8 mouse cellular contexts compared by ENCODE assay signal in genomic region chr5:66679222-66679621, GRCm38 (mm10). TPM values are rescaled to one million over a fixed set of nuclear protein-coding genes. Genes with fewer than 3 reads are reported as not detected.
A peak's percentile ranks its signal among the peaks of the same experiment; 100 is the strongest.
DNase-seq lines count a peak whose midpoint lies in the region; ATAC-seq and TF ChIP-seq lines count a peak whose summit lies in the region.
"Had no signal": no experiment of that assay in that cellular context is flagged by ENCODE, and none has a peak within 500 bp of the region (broad histone marks: within the 10 kb centered on the region; RNA-seq: fewer than 3 reads in every experiment).

No protein-coding gene starts in this region.

- H3K36me3 ChIP-seq in forebrain, embryonic 14.5 days (ENCODE audit: control insufficient read depth, insufficient read depth, low read length) = peaks cover 46% of the 10 kb centered on the region
- no peaks in the 10 kb centered on the region for H3K36me3 ChIP-seq in limb, embryonic 10.5 days
- H3K36me3 ChIP-seq: heart, embryonic 15.5 days had no signal

- no peak for TF ChIP-seq CTCF in left cerebral cortex, adult 2 months (IDR thresholded peaks at IDR 0.05)

- ATAC-seq in forebrain, embryonic 14.5 days = no peak

- H3K9ac ChIP-seq in forebrain, embryonic 14.5 days (ENCODE audit: low read length) = peak overlapping the region; percentile 35; the same call in 1 of the 2 replicates
- H3K9ac ChIP-seq: heart, embryonic 15.5 days had no signal

- H3K4me2 ChIP-seq in forebrain, embryonic 14.5 days (ENCODE audit: low read length) = peak overlapping the region; percentile 84
- H3K4me2 ChIP-seq: heart, embryonic 15.5 days had no signal

- intact Hi-C loops in left cerebral cortex, adult 2 months (cut with DNase I) = loop anchor here (5.0 to 10.0 kb wide), 4 partner anchors 102 to 414 kb away; no protein-coding TSS in a partner anchor

- peak; percentile 37 for DNase-seq in urinary bladder, postnatal 14 days (ENCODE audit: low spot score)
- DNase-seq in urinary bladder, adult 18-20 months (ENCODE audit: low spot score in 2 of 2) = no peak
- DNase-seq in forebrain, embryonic 14.5 days (ENCODE audit: low spot score) = peak; percentile 62
- DNase-seq in left cerebral cortex, adult 2 months (ENCODE audit: extremely low spot score in 1 of 2, low spot score in 2 of 2) = peak; percentile 56 to 73
- no peak for DNase-seq in limb, embryonic 10.5 days (ENCODE audit: low spot score)
- no peak for DNase-seq in testis, postnatal 10 days (ENCODE audit: low spot score)
- no peak for DNase-seq in thymus, postnatal 10 days (ENCODE audit: low spot score in 2 of 2)

- H3K9me3 ChIP-seq in forebrain, embryonic 14.5 days (replicated peaks; ENCODE audit: control insufficient read depth, low read length) = no peaks in the 10 kb centered on the region
- H3K9me3 ChIP-seq in limb, embryonic 10.5 days (replicated peaks) = no peaks in the 10 kb centered on the region
- H3K9me3 ChIP-seq: heart, embryonic 15.5 days had no signal

- 41% methylated on average over 10 of the region's 10 CpGs for whole genome bisulfite sequencing in forebrain, embryonic 14.5 days
- WGBS in limb, embryonic 10.5 days = 83% methylated on average over 10 of the region's 10 CpGs

- H3K4me1 ChIP-seq in forebrain, embryonic 14.5 days (ENCODE audit: control insufficient read depth, insufficient read depth, low read length) = peaks cover 22% of the 10 kb centered on the region
- H3K4me1 ChIP-seq in limb, embryonic 10.5 days = peaks cover 25% of the 10 kb centered on the region

- H3K4me3 ChIP-seq in forebrain, embryonic 14.5 days (ENCODE audit: low read depth, low read length) = peak overlapping the region; percentile 77
- peak overlapping the region; percentile 75; the same call in 1 of the 2 replicates for H3K4me3 ChIP-seq in left cerebral cortex, adult 2 months
- no peak overlapping the region for H3K4me3 ChIP-seq in limb, embryonic 10.5 days
- H3K4me3 ChIP-seq: heart, embryonic 15.5 days had no signal

- no peaks in the 10 kb centered on the region for H3K27me3 ChIP-seq in forebrain, embryonic 14.5 days (replicated peaks; ENCODE audit: control insufficient read depth, insufficient read depth, low read length)
- H3K27me3 ChIP-seq in limb, embryonic 10.5 days (ENCODE audit: low read depth, poor library complexity, severe bottlenecking) = peaks cover 42% of the 10 kb centered on the region

- H3K27ac ChIP-seq in forebrain, embryonic 14.5 days (ENCODE audit: low read depth, low read length) = no peak overlapping the region
- no peak overlapping the region; the same call in 1 of the 2 replicates for H3K27ac ChIP-seq in left cerebral cortex, adult 2 months
- no peak overlapping the region for H3K27ac ChIP-seq in limb, embryonic 10.5 days
- H3K27ac ChIP-seq: heart, embryonic 15.5 days had no signal

RNA-seq across cellular contexts. Expression of gene Uchl1, which starts 3.3 kb away (rescaled TPM):
- polyA plus RNA-seq in forebrain, embryonic 14.5 days (2014; fragmentation: Nextera tagmentation; extraction: Ambion mirVana) = 1,206 and 1,411 TPM in 2 replicates
- total RNA-seq in left cerebral cortex, adult 2 months (2021) = 100 to 1,000 TPM; 878 to 888 TPM
- 25.7 and 33.5 TPM in 2 replicates for polyA plus RNA-seq in limb, embryonic 10.5 days (2016; fragmentation: Nextera tagmentation; extraction: Ambion mirVana)

Comparison
In these comparisons a context has a peak if more than half of its experiments do, and no peak if none do; other contexts are left out.
1. DNase-seq: peak in urinary bladder, postnatal 14 days (single experiment), forebrain, embryonic 14.5 days (single experiment) and left cerebral cortex, adult 2 months (2 of 2); none in urinary bladder, adult 18-20 months (0 of 2), limb, embryonic 10.5 days (single experiment), testis, postnatal 10 days (single experiment) and thymus, postnatal 10 days (0 of 2).
2. RNA of gene Uchl1, which starts 3.3 kb away (polyA plus RNA-seq): 1,206 to 1,411 TPM in forebrain, embryonic 14.5 days; 25.7 to 33.5 TPM in limb, embryonic 10.5 days; every median in the first group is over 10 times any median in the second.